Mouse (Mus musculus): ENCODE measurements at regions not wholly inside any gene's neighbourhood (a gene's known extent, or its start where the extent isn't known, plus 50 kb on each side); places are given as distances from the start of the nearest gene placed in this dataset.

DNA sequence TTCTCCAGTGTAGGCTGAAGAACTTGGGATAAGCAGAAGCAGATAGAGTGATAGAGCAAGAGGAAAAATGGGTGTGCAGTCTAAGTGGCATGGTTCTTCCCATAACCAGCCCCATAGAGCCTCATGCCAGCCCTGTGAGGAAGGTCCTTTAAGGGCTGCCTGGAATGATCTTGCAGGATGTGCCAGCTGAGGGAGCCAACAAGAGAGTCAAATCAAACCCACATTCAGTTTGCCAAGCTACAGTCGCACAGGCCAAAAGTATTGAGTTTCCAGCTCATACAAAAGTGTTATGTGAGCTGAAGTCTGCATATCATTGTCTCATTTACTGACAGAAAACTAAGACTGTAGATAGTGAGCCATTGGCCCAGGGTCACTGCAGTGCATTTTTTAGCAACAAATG is 53.7 kb upstream of the Xcl1 start:
- TF ChIP-seq CTCF (IDR thresholded peaks at IDR 0.05; ENCODE audit: borderline replicate concordance, insufficient read depth, low read length) (no peak), POLR2A (IDR thresholded peaks at IDR 0.05; ENCODE audit: low read depth, low read length) (no peak)
